Mouse (Mus musculus): ENCODE measurements around the gene Tbpl2. TPM values are rescaled to one million over a fixed set of nuclear protein-coding genes. Genes with fewer than 3 reads are reported as not detected.

Tbpl2 gene
- not detected in 2 replicates for total RNA-seq (2014; rRNA removed)
- polyA plus RNA-seq (2012; rRNA removed): not detected in 2 replicates

DNA sequence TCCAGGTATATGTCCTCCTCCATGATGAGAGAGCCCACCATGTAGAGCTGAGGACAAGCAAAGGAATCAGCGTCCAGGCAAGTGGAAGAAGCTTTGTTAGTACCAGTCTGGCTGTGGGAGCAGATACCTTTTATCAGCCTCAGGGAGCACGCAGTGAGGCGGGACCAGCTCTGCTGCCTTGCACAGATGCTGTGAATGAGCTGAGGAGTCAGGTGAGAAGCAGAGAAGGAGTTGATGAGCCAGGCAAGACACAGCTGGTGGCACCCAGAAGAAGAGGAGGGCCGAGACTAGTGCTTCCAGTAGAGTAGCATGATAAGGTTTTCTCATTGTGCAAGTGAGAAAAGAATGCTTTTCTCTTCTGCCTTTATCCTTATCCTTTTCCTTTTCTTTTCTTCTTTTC, at the start of gene Tbpl2:
Gene Tbpl2 (minus strand): TSS at position 101 of the 400 bp plus-strand sequence.
- 57% methylated on average over 4 of the region's 4 CpGs for WGBS
- Histone ChIP-seq H3K4me1 (ENCODE audit: control insufficient read depth, insufficient read depth, low read length) (no peaks in the 10 kb centered on the region), H3K27ac (replicated peaks; ENCODE audit: insufficient read depth, low read depth, low read length) (no peak within 1 kb of the TSS), H3K36me3 (ENCODE audit: control insufficient read depth, insufficient read depth, low read length) (no peaks in the 10 kb centered on the region), H3K79me2 (ENCODE audit: control insufficient read depth, insufficient read depth, low read length) (no peaks in the 10 kb centered on the region), H3K27me3 (ENCODE audit: control insufficient read depth, insufficient read depth, low read length) (no peaks in the 10 kb centered on the region), H3K4me3 (ENCODE audit: insufficient read depth, low read depth, low read length) (no peak within 1 kb of the TSS), H3K9ac (ENCODE audit: low read depth, low read length) (no peak within 1 kb of the TSS)
- TF ChIP-seq CTCF (IDR thresholded peaks at IDR 0.05; ENCODE audit: low read depth, low read length) (no peak), POLR2A (IDR thresholded peaks at IDR 0.05; ENCODE audit: extremely low read depth, insufficient read depth, low read length) (no peak)
- no peak for DNase-seq (ENCODE audit: extremely low read depth, low read depth, low spot score)

GRCm38 (mm10) chr2:24134373-24134772, 38.0 kb upstream of the Tbpl2 start:
- WGBS: 84% methylated on average over 1 of the region's 1 CpGs
- Histone ChIP-seq H3K27ac (replicated peaks; ENCODE audit: insufficient read depth, low read depth, low read length) (no peak overlapping the region), H3K27me3 (ENCODE audit: control insufficient read depth, insufficient read depth, low read length) (no peaks in the 10 kb centered on the region), H3K79me2 (ENCODE audit: control insufficient read depth, insufficient read depth, low read length) (no peaks in the 10 kb centered on the region), H3K4me1 (ENCODE audit: control insufficient read depth, insufficient read depth, low read length) (no peaks in the 10 kb centered on the region), H3K4me3 (ENCODE audit: insufficient read depth, low read depth, low read length) (no peak overlapping the region), H3K36me3 (ENCODE audit: control insufficient read depth, insufficient read depth, low read length) (no peaks in the 10 kb centered on the region), H3K9ac (ENCODE audit: low read depth, low read length) (no peak overlapping the region)
- TF ChIP-seq CTCF (IDR thresholded peaks at IDR 0.05; ENCODE audit: low read depth, low read length): no peak
- no peak for TF ChIP-seq POLR2A (IDR thresholded peaks at IDR 0.05; ENCODE audit: extremely low read depth, insufficient read depth, low read length)
- DNase-seq (ENCODE audit: extremely low read depth, low read depth, low spot score): no peak

DNA sequence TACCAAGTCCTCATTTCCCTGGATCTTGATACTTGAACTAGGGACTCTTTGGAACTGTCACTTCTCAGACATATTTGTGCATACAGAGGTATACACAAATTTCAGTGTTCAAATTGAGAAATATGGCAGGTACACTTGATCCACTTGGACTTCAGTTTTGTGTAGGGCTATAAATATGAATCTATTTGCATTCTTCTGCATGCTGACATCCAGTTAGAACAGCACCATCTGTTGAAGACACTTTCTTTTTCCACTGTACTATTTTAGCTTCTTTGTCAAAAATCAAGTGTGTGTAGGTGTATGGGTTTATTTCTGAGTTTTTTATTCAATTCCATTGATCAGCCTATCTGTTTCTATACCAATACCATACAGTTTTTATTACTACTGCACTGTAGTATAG, 12.7 kb upstream of the Tbpl2 start:
- H3K79me2 ChIP-seq (ENCODE audit: control insufficient read depth, insufficient read depth, low read length): no peaks in the 10 kb centered on the region
- no peak for DNase-seq (ENCODE audit: extremely low read depth, low read depth, low spot score)
- TF ChIP-seq CTCF (IDR thresholded peaks at IDR 0.05; ENCODE audit: low read depth, low read length) (no peak), POLR2A (IDR thresholded peaks at IDR 0.05; ENCODE audit: extremely low read depth, insufficient read depth, low read length) (no peak)

GRCm38 (mm10) chr2:24103619-24104289, 7.4 kb upstream of the Tbpl2 start:
- Histone ChIP-seq H3K27me3 (ENCODE audit: control insufficient read depth, insufficient read depth, low read length) (no peaks in the 10 kb centered on the region), H3K27ac (replicated peaks; ENCODE audit: insufficient read depth, low read depth, low read length) (no peak overlapping the region)
- 74% methylated on average over 4 of the region's 4 CpGs for WGBS

More for the DNA sequence above, 12.7 kb upstream of the Tbpl2 start:
- Histone ChIP-seq H3K27ac (replicated peaks; ENCODE audit: insufficient read depth, low read depth, low read length) (no peak overlapping the region), H3K36me3 (ENCODE audit: control insufficient read depth, insufficient read depth, low read length) (no peaks in the 10 kb centered on the region), H3K4me1 (ENCODE audit: control insufficient read depth, insufficient read depth, low read length) (no peaks in the 10 kb centered on the region), H3K9ac (ENCODE audit: low read depth, low read length) (no peak overlapping the region), H3K4me3 (ENCODE audit: insufficient read depth, low read depth, low read length) (no peak overlapping the region), H3K27me3 (ENCODE audit: control insufficient read depth, insufficient read depth, low read length) (no peaks in the 10 kb centered on the region)

DNA sequence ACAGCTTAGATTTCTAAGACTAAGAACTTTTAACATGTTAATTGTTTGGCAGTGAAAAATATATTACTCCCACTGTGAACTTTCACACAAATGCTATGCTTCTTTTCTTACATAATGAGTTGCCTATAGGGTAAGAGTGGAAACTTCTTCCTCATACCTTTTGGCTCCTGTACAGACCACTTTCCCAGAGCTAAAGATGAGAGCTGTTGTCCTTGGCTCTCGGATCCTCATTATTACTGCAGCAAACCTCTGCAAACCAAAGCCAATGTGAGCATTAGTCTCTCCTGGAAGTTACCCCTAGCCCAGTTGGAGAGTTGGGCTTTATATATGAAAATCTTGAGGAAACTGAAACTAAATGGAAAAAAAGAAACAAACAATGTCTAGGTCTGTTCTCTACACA, 5.5 kb downstream of the Tbpl2 start:
- no peak for TF ChIP-seq POLR2A (IDR thresholded peaks at IDR 0.05; ENCODE audit: extremely low read depth, insufficient read depth, low read length)
- no peak for TF ChIP-seq CTCF (IDR thresholded peaks at IDR 0.05; ENCODE audit: low read depth, low read length)
- H3K27ac ChIP-seq (replicated peaks; ENCODE audit: insufficient read depth, low read depth, low read length): no peak overlapping the region
- no peaks in the 10 kb centered on the region for H3K36me3 ChIP-seq (ENCODE audit: control insufficient read depth, insufficient read depth, low read length)
- 74% methylated on average over 1 of the region's 1 CpGs for WGBS
- no peak for DNase-seq (ENCODE audit: extremely low read depth, low read depth, low spot score)
- H3K4me3 ChIP-seq (ENCODE audit: insufficient read depth, low read depth, low read length): no peak overlapping the region
- H3K9ac ChIP-seq (ENCODE audit: low read depth, low read length): no peak overlapping the region
- H3K4me1 ChIP-seq (ENCODE audit: control insufficient read depth, insufficient read depth, low read length): no peaks in the 10 kb centered on the region
- H3K27me3 ChIP-seq (ENCODE audit: control insufficient read depth, insufficient read depth, low read length): no peaks in the 10 kb centered on the region
- no peaks in the 10 kb centered on the region for H3K79me2 ChIP-seq (ENCODE audit: control insufficient read depth, insufficient read depth, low read length)

More at GRCm38 (mm10) chr2:24103619-24104289, 7.4 kb upstream of the Tbpl2 start:
- Histone ChIP-seq H3K4me3 (ENCODE audit: insufficient read depth, low read depth, low read length) (no peak overlapping the region), H3K79me2 (ENCODE audit: control insufficient read depth, insufficient read depth, low read length) (no peaks in the 10 kb centered on the region), H3K9ac (ENCODE audit: low read depth, low read length) (no peak overlapping the region), H3K36me3 (ENCODE audit: control insufficient read depth, insufficient read depth, low read length) (no peaks in the 10 kb centered on the region), H3K4me1 (ENCODE audit: control insufficient read depth, insufficient read depth, low read length) (no peaks in the 10 kb centered on the region)
- TF ChIP-seq CTCF (IDR thresholded peaks at IDR 0.05; ENCODE audit: low read depth, low read length): no peak
- peak; percentile 8 for DNase-seq (ENCODE audit: extremely low read depth, low read depth, low spot score)

- Histone ChIP-seq H3K27ac (replicated peaks; ENCODE audit: insufficient read depth, low read depth, low read length) (no peak overlapping the region), H3K36me3 (ENCODE audit: control insufficient read depth, insufficient read depth, low read length) (no peaks in the 10 kb centered on the region), H3K27me3 (ENCODE audit: control insufficient read depth, insufficient read depth, low read length) (no peaks in the 10 kb centered on the region), H3K4me3 (ENCODE audit: insufficient read depth, low read depth, low read length) (no peak overlapping the region), H3K79me2 (ENCODE audit: control insufficient read depth, insufficient read depth, low read length) (no peaks in the 10 kb centered on the region), H3K4me1 (ENCODE audit: control insufficient read depth, insufficient read depth, low read length) (peaks cover 3% of the 10 kb centered on the region; the same call in 1 of the 2 replicates), H3K9ac (ENCODE audit: low read depth, low read length) (no peak overlapping the region)
- no peak for DNase-seq (ENCODE audit: extremely low read depth, low read depth, low spot score)
- 84% methylated on average over 3 of the region's 3 CpGs for WGBS
- no peak for TF ChIP-seq CTCF (IDR thresholded peaks at IDR 0.05; ENCODE audit: low read depth, low read length)
- TF ChIP-seq POLR2A (IDR thresholded peaks at IDR 0.05; ENCODE audit: extremely low read depth, insufficient read depth, low read length): no peak
Observed at GRCm38 (mm10) chr2:24050459-24050858, 45.9 kb downstream of the Tbpl2 start.
